Mouse (Mus musculus) limb, embryonic 11.5 days (tissue): ENCODE measurements around the gene 2900026A02Rik. TPM values are rescaled to one million over a fixed set of nuclear protein-coding genes. Genes with fewer than 3 reads are reported as not detected.

ENCODE experiments used
- ATAC-seq: fragments of 200-750 bp; cut with Nextera tagmentation; 2 replicates; pipeline ENCODE4 v1.8.0; 2017; ENCODE audit warnings: low read depth; ENCODE audit not compliant: insufficient number of reproducible peaks, low FRiP score, low TSS enrichment
- DNase-seq: peaks from one replicate; pipeline ENCODE4 v3.0.0-alpha.2; 2015; ENCODE audit warnings: low spot score
- H3K27ac ChIP-seq: fragments of 300-500 bp; sonication (generic); replicated peaks from 2 replicates; pipeline ENCODE4 v1.5.1; 2014; ENCODE audit warnings: low read depth, mild to moderate bottlenecking, low read length
- H3K27me3 ChIP-seq: fragments of 300-500 bp; sonication (generic); 2 replicates; pipeline ENCODE4 v1.6.1; 2014; ENCODE audit warnings: mild to moderate bottlenecking, low read length, mixed read lengths; ENCODE audit not compliant: control insufficient read depth, insufficient read depth
- H3K36me3 ChIP-seq: fragments of 300-500 bp; sonication (generic); 2 replicates; pipeline ENCODE4 v1.6.1; 2014; ENCODE audit warnings: mild to moderate bottlenecking, low read length, moderate library complexity, mixed read lengths; ENCODE audit not compliant: control insufficient read depth, insufficient read depth
- H3K4me1 ChIP-seq: fragments of 300-500 bp; sonication (generic); 2 replicates; pipeline ENCODE4 v1.6.1; 2014; ENCODE audit warnings: low read length, mixed read lengths; ENCODE audit not compliant: control insufficient read depth, insufficient read depth
- H3K4me2 ChIP-seq: fragments of 300-500 bp; sonication (generic); 2 replicates; pipeline ENCODE4 v1.6.1; 2014; ENCODE audit warnings: low read depth, mild to moderate bottlenecking, moderate library complexity; ENCODE audit not compliant: severe bottlenecking
- H3K4me3 ChIP-seq: fragments of 300-500 bp; sonication (generic); 2 replicates; pipeline ENCODE4 v1.5.1; 2014; ENCODE audit warnings: low read depth, low read length
- H3K9ac ChIP-seq: fragments of 300-500 bp; sonication (generic); 2 replicates; pipeline ENCODE4 v1.6.1; 2014; ENCODE audit warnings: mild to moderate bottlenecking, low read length
- H3K9me3 ChIP-seq: fragments of 300-500 bp; sonication (generic); 2 replicates; pipeline ENCODE4 v1.6.1; 2016; ENCODE audit warnings: low read length; ENCODE audit not compliant: control insufficient read depth
- WGBS: fragments of 180-500 bp; shearing (Covaris S2); extraction: QIAGEN DNeasy Blood & Tissue Kit; methylation state at CpG from one replicate; pipeline ENCODE4 v1.1.7; 2014; 5-methylcytosine and 5-hydroxymethylcytosine counted together
- polyA plus RNA-seq: library from polyadenylated mRNA; unstranded; fragments of >200 nt; fragmentation: Nextera tagmentation; extraction: Ambion mirVana; gene quantifications from 2 replicates; pipeline ENCODE4 v1.2.1, GENCODE M21; 2014

Gene 2900026A02Rik
- polyA plus RNA-seq, 1 experiment from 2014 or later: 1.3 TPM

DNA sequence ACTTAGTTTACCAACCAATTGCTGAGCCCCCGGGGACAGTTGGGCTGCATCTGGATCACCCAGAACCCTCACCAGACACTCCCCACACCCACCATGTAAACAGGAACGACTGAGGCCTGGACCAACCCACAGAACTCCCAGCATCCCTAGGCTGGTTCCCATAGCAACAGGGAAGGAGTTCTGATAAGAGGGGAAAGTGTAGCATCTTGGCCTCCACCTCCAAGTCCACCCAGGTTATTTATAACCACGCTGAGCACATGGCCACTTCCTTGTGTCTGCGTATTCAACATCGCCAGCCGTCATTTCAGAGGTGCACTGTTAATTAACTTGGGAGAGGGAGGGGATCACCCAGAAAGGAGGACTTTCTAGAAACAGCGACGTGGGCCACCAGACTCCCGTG is 75.9 kb downstream of the 2900026A02Rik start:
- no peak overlapping the region for H3K9ac ChIP-seq
- no peak overlapping the region for H3K27ac ChIP-seq
- H3K4me1 ChIP-seq: peaks cover 22% of the 10 kb centered on the region; the same call in 1 of the 2 replicates
- no peaks in the 10 kb centered on the region for H3K27me3 ChIP-seq
- H3K4me2 ChIP-seq: no peak overlapping the region
- WGBS: 65% methylated on average over 9 of the region's 9 CpGs
- H3K36me3 ChIP-seq: no peaks in the 10 kb centered on the region
- H3K4me3 ChIP-seq: no peak overlapping the region
- DNase-seq (no peak), ATAC-seq (no peak)
- no peaks in the 10 kb centered on the region; the same call in 1 of the 2 replicates for H3K9me3 ChIP-seq

DNA sequence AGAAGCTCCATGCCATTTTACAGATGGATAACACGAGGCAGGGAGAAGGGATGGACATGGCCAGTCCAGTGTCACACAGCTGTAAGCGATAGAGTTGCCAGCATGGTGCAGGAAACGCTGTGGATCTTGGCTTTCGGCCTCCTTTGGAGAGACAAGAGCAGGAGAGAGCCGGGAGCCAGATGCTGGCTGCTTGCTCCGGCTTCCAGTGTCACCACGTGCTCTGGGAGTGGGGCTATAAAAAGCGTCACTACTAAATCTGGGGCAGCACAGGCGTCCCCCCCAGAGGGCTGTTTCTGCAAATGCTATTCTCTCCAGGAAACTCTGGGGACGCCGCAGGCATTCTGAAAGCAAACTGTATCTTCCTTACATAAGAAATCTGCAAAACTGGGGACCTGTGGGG is 78.5 kb downstream of the 2900026A02Rik start:
- Histone ChIP-seq H3K4me3 (no peak overlapping the region), H3K9ac (no peak overlapping the region), H3K27ac (no peak overlapping the region), H3K4me1 (peaks cover 17% of the 10 kb centered on the region), H3K9me3 (no peaks in the 10 kb centered on the region; the same call in 1 of the 2 replicates), H3K4me2 (no peak overlapping the region), H3K36me3 (no peaks in the 10 kb centered on the region), H3K27me3 (peaks cover 10% of the 10 kb centered on the region)
- ATAC-seq (no peak), DNase-seq (no peak)
- WGBS: 29% methylated on average over 11 of the region's 11 CpGs

DNA sequence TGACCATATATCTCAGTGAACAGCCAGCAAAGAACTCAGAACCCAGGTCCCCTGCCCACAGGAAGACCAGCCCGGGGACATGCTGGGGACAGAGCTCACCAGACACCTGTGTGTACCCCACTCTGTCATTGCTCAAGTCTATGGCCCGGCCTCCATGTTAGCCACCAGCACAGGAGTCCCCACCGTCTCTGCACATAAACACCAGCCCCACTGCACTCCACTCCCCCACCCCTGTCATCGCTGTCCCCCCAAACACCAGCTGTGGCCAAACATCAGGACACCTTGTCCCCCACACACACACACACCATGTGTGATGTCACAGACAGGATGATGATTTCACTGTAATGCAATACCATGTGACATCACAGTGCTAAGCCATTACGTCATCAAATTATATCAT is 79.0 kb downstream of the 2900026A02Rik start:
- Histone ChIP-seq H3K27me3 (peaks cover 15% of the 10 kb centered on the region), H3K27ac (no peak overlapping the region), H3K4me3 (no peak overlapping the region), H3K4me1 (peaks cover 17% of the 10 kb centered on the region), H3K36me3 (no peaks in the 10 kb centered on the region), H3K9ac (no peak overlapping the region), H3K9me3 (no peaks in the 10 kb centered on the region; the same call in 1 of the 2 replicates), H3K4me2 (no peak overlapping the region)
- ATAC-seq (no peak), DNase-seq (no peak)
- WGBS: 91% methylated on average over 5 of the region's 5 CpGs

DNA sequence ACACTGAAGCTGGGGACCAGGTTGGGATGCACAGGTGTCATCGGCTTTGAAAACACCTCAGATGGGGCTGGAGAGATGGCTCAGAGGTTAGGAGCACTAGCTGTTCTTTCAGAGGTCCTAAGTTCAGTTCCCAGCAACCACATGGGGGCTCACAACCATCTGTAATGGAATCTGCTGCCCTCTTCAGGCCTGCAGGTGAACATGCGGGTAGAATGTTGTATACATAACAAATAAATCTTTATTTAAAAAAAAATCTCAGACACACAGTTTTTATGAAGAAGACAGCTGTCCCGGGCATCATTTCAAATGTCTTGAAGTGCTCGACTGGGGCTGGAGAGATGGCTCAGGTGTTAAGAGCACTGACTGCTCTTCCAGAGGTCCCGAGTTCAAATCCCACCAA is 80.2 kb downstream of the 2900026A02Rik start:
- H3K4me3 ChIP-seq: no peak overlapping the region
- no peak overlapping the region for H3K4me2 ChIP-seq
- H3K27me3 ChIP-seq: peaks cover 22% of the 10 kb centered on the region
- H3K4me1 ChIP-seq: peaks cover 17% of the 10 kb centered on the region
- 96% methylated on average over 5 of the region's 5 CpGs for WGBS
- ATAC-seq (no peak), DNase-seq (no peak)
- no peaks in the 10 kb centered on the region for H3K36me3 ChIP-seq
- no peak overlapping the region for H3K27ac ChIP-seq
- H3K9ac ChIP-seq: no peak overlapping the region
- H3K9me3 ChIP-seq: no peaks in the 10 kb centered on the region; the same call in 1 of the 2 replicates

DNA sequence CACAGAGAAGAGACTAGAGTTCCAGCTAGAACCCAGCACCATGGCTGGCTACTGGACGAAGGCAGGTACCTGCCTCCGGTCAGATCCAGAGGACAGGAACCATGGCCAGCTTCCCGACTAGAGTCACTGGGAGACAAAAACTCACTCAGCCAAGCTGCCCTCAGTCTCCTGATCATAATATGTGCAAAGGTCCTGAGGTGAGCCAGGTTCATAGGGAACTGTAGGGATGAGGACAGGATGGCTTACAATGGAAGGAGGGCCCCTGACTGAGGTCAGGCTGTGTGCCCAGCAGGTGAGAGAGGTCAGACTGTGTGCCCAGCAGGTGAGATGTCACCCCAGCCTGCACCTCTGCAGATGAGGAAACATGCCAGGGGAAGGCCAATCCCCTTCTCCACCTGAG is 81.0 kb downstream of the 2900026A02Rik start:
- H3K27ac ChIP-seq: no peak overlapping the region
- peaks cover 22% of the 10 kb centered on the region for H3K27me3 ChIP-seq
- no peak overlapping the region for H3K4me2 ChIP-seq
- no peak for DNase-seq
- 88% methylated on average over 3 of the region's 3 CpGs for WGBS
- H3K36me3 ChIP-seq: no peaks in the 10 kb centered on the region
- peaks cover 14% of the 10 kb centered on the region for H3K4me1 ChIP-seq
- no peak for ATAC-seq
- H3K4me3 ChIP-seq: no peak overlapping the region
- H3K9me3 ChIP-seq: no peaks in the 10 kb centered on the region; the same call in 1 of the 2 replicates
- H3K9ac ChIP-seq: no peak overlapping the region

DNA sequence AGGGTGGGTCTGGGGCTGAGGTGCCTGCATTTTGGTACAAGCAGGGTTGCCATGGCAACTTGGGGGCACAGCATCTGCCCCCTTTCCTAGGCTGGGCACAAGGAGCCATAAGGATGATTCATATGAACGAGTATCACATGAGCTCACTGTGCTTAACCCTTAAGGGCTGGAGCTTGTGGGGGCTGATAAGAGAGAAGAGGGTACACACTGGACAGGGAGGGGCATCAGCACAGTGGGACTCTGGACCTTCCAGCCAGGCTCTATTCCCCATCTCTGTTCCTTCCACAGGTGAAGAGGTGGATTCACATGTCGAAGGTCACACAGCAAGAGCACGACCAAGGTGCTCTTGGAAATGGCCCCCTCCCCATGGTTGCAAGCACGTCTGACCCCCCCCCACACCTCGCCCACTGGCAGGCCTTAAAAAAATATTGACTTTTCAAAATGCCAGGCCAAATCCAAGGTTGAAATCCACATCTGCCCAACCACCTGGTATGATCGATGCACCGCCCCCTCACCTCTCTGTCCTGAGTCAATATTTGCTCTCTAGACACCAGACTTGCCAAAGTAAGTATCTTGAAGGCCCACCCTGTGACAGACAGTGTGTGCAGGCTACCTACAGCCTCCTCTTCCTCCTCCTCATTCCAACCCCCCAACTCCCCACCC is 81.8 kb downstream of the 2900026A02Rik start:
- Histone ChIP-seq H3K9me3 (no peaks in the 10 kb centered on the region; the same call in 1 of the 2 replicates), H3K4me3 (peak overlapping the region; percentile 38), H3K36me3 (no peaks in the 10 kb centered on the region), H3K4me1 (peaks cover 14% of the 10 kb centered on the region), H3K27me3 (peaks cover 22% of the 10 kb centered on the region), H3K27ac (no peak overlapping the region), H3K9ac (peak overlapping the region; percentile 38; the same call in 1 of the 2 replicates), H3K4me2 (peak overlapping the region; percentile 70)
- DNase-seq (no peak), ATAC-seq (no peak)
- WGBS: 63% methylated on average over 7 of the region's 7 CpGs

DNA sequence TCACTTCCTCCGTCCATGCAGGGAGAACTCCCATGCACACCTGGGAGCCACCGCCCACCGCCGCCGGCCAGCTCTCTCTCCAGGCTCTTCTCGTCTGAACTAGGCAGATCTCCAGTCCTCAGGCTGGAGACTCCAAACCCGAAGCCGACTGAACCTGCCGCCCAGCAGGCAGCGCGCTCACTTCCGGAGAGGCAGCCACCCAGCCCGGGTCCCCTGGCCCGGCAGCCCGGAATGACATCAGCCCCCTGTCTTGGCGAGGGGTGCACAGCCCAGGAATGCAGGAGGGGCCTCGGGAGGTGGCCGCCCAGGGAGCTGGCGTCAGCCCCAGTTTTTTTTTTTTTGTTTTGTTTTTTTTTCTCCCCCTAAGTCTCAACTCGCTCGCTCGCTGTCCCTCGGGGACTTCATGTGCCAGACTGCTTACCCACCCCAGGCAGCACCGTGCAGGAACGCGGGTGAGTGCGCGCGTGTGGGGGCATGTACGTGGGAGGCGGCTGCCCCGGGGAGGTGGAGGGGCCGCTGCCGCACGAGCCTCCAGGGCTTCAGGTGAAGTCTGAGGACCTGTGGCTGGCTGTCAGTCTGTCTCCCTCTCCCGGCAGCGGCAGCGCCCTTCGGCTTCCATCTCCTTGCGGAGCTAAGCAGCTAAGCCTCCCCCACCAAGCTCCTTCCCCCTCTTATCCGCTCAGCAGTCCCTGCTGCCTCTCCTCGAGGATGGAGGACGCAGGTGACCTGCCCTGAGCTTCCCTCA is 82.5 kb downstream of the 2900026A02Rik start:
- ATAC-seq (0 out of 2 replicates have a peak, but pooled peaks have one; percentile 18), DNase-seq (peak; percentile 72)
- no peak overlapping the region for H3K27ac ChIP-seq
- H3K4me2 ChIP-seq: peak overlapping the region; percentile 70
- WGBS: under 1% methylated on average over 41 of the region's 43 CpGs
- peak overlapping the region; percentile 38 for H3K4me3 ChIP-seq
- H3K4me1 ChIP-seq: peaks cover 14% of the 10 kb centered on the region
- H3K36me3 ChIP-seq: no peaks in the 10 kb centered on the region
- H3K9ac ChIP-seq: peak overlapping the region; percentile 38; the same call in 1 of the 2 replicates
- H3K9me3 ChIP-seq: no peaks in the 10 kb centered on the region; the same call in 1 of the 2 replicates
- H3K27me3 ChIP-seq: peaks cover 22% of the 10 kb centered on the region

DNA sequence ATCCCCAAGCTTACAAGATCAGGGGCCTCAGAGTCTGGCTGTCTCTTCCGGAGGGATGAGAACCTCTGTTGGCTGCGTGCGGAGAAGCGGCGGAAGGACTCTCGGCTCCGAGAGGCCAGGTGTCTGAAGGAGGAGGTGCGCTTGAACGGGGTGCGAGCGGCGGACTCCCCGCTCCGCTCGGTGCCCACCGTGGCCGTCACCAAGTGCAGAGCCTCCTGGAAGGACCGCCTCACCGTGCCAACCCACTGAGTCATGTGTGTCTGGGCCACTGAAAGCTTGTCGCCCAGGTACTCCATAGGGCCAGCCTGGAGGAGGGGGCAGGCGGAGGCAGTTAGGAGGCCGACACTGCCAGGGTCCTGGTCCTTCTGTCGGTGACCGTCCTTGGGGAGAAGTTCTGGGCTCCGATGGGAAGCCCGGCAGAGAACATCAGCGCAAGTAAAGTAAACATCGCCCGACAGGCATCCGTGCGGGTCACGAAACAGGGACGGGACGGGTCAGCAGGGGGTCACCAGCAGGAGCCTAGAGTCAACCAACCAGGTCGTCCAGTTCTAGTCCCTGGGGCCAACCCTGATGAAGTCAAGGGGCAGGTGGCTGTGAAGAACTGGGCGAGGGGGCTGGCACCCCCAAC is 83.2 kb downstream of the 2900026A02Rik start:
- 5% methylated on average over 36 of the region's 36 CpGs for WGBS
- DNase-seq: no peak
- 0 out of 2 replicates have a peak, but pooled peaks have one; percentile 19 for ATAC-seq
- Histone ChIP-seq H3K36me3 (no peaks in the 10 kb centered on the region), H3K9me3 (no peaks in the 10 kb centered on the region; the same call in 1 of the 2 replicates), H3K27ac (no peak overlapping the region), H3K4me2 (peak overlapping the region; percentile 70), H3K4me3 (peak overlapping the region; percentile 38), H3K27me3 (peaks cover 22% of the 10 kb centered on the region), H3K9ac (0 out of 2 replicates have a peak overlapping the region, but pooled peaks have one; percentile 38), H3K4me1 (peaks cover 20% of the 10 kb centered on the region)
